Mouse (Mus musculus): ENCODE data around the gene Setd5.

The Setd5 gene

GRCm38 (mm10) chr6:113194841-113195595 lies 117.9 kb downstream of the Setd5 start, which contains the start of gene Lhfpl4:
Gene Lhfpl4 (minus strand): TSS chr6:113195384.
- DNase-seq, result peak; percentile 81 to 86

- DNase-seq, result peak in 1 of 2 experiments; percentile 28
Observed at GRCm38 (mm10) chr6:113195596-113195992, 118.4 kb downstream of the Setd5 start.
